Mouse (Mus musculus) spleen, adult 10 weeks (tissue): ENCODE data around the gene Cd300a. TPM values are rescaled to one million over a fixed set of nuclear protein-coding genes. Genes with fewer than 3 reads are reported as not detected.

ENCODE experiments used
- polyA plus RNA-seq: library from polyadenylated mRNA; stranded (reverse); fragments of 350-450 nt; fragmentation: Illumina TruSeq; extraction: RNeasy Lipid Tissue Mini Kit (QIAGEN cat#74804); gene quantifications from one replicate; pipeline ENCODE4 v1.2.3, GENCODE M21; 2015; ENCODE audit warnings: low replicate concordance; ENCODE audit not compliant: insufficient read depth

Cd300a gene
- 37.7 TPM for polyA plus RNA-seq

DNA sequence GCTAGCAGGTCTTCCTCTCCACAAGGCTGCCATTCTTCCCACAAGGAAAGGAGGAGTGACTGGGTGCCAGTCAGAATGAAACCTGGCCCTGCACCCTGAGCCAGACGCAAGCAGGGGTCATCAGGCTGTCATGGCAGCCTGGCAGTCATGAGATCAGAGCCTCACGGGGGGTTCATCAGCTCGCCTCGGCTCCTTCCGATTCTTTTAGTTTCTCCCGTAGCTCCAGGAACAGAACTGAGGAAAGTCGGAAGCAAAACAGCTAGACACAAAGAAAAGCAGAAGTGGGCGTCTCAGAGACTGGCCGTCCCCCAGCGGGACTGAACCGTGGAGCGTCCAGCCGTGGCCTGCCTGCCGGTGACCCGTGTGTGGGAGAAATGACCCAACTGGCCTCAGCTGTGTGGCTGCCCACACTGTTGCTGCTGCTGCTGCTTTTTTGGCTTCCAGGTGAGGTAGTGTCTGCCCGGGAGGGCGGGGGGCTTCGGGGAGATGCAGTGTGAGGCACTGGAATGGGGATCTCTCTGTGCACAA lies at the start of gene Cd300a:
Cd300a (plus strand) TSS at position 51 of the 528 bp plus-strand sequence.

DNA sequence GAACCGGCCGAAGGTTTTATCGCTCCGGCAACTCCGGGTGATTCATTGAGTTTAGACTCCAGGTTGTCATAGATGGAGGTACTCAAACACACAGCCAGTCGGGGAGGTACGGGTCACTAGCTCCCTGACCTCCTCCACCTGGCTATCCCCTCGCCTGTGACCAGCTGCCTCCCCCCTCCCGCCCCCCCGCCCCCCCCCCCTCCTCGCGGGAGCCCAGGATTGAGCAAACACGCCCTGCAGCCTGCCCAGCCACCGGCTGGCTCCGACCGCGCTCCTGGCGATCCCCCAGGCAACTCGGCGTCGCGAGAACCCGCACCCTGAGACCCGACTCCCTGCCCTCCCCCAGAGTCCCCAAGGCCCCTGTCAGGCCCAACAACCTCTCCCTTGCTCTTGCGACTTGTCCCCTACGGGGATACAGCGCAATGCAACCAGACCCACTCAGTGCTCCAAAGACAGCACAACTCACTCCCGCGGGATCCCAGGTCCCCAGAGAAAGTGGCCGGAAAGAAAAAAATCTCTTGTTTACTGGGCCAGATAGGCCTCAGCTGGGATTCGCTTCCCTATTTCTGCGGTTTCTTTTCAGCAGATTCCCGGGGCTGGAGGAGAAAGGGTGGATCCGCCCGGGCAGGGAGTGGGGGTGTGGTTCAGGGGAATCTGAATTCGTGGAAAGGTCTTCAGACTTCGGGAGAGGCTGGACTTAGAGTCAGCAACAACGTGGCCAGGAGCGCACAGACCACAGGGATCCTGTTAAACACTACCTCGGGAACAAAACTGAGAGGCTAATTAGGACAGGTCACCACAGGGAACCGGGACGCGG lies 39.2 kb upstream of the Cd300a start, which contains the start of gene Gprc5c:
Gprc5c (plus strand) TSS at position 701 of the 817 bp plus-strand sequence.

DNA sequence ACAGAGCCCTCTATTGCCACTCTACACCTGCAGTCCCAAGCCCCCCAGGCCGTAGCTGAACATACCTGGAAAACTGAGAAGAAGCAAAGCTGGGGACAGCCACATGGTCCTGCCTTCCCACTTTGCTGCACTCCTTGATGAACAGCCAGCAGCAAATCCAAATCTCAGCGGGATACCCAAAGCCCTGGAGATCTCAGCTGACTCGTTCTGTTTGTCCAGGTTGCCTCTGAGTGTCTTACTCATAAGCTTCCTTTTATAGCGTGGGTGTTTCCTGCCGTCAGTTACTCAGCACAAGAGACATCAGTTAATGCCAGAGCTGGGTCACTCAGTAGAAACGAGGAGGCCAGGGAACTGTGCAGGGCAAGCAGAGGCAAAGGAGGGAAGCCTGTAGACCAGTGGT lies 44.3 kb downstream of the Cd300a start, which contains the start of gene Cd300lb:
Cd300lb (minus strand) TSS at position 243 of the 400 bp plus-strand sequence.

Other genes with a start within 250 kb of the Cd300a start
- gene Rpl38, start 221.5 kb upstream of the Cd300a start, polyA plus RNA-seq: 2,261 TPM
- 4.9 TPM for gene Ttyh2, start 214.6 kb upstream of the Cd300a start, polyA plus RNA-seq
- 0.65 TPM for gene Dnaic2, start 162.6 kb upstream of the Cd300a start, polyA plus RNA-seq
- gene Kif19a, start 124.7 kb upstream of the Cd300a start, polyA plus RNA-seq: 1.8 TPM
- not detected for gene Btbd17, start 94.1 kb upstream of the Cd300a start, polyA plus RNA-seq
- not detected for gene Gpr142, start 91.1 kb upstream of the Cd300a start, polyA plus RNA-seq
- gene Gprc5c, start 38.9 kb upstream of the Cd300a start, polyA plus RNA-seq: 4.4 TPM
- 9.6 TPM for gene Cd300lb, start 44.3 kb downstream of the Cd300a start, polyA plus RNA-seq
- gene Cd300c, start 79.1 kb downstream of the Cd300a start, polyA plus RNA-seq: 7.7 TPM
- gene Cd300ld, start 99.9 kb downstream of the Cd300a start, polyA plus RNA-seq: 12.6 TPM
- gene Cd300c2, start 111.8 kb downstream of the Cd300a start, polyA plus RNA-seq: 52.5 TPM
- not detected for gene Cd300ld2, start 126.2 kb downstream of the Cd300a start, polyA plus RNA-seq
- gene Cd300ld4, start 137.0 kb downstream of the Cd300a start, polyA plus RNA-seq: 0.65 TPM
- gene Cd300ld5, start 147.7 kb downstream of the Cd300a start, polyA plus RNA-seq: not detected
- gene Cd300ld3, start 158.4 kb downstream of the Cd300a start, polyA plus RNA-seq: 11.1 TPM
- gene Cd300e, start 172.1 kb downstream of the Cd300a start, polyA plus RNA-seq: 20.9 TPM
- gene Rab37, start 201.4 kb downstream of the Cd300a start, polyA plus RNA-seq: 23.0 TPM
- 35.4 TPM for gene Cd300lf, start 244.0 kb downstream of the Cd300a start, polyA plus RNA-seq